In the genomic region with DNA sequence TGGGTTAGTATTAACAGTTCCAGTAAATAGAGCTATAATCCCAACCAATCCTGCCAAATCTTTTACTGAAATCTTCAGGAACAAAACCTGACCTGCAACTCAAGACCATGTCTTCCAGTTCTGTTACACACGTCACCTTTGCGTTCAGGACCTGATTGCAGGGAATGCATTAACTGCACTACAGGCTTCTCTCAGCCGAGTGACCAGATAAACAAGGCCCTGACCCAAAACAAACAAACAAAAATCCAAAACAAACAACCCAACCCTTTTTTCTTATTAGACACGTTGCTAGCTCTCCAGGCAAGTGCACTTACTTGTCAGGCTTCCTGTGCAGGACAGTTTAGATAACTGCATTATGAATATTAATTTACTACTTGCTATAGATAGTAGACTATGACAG, we compare ENCODE assay signal across 22 mouse cellular contexts. TPM values are rescaled to one million over a fixed set of nuclear protein-coding genes. Genes with fewer than 3 reads are reported as not detected.
DNase-seq lines count a peak whose midpoint lies in the region; ATAC-seq and TF ChIP-seq lines count a peak whose summit lies in the region.
"Had no signal": no experiment of that assay in that cellular context is flagged by ENCODE, and none has a peak within 500 bp of the region (broad histone marks: within the 10 kb centered on the region; RNA-seq: fewer than 3 reads in every experiment).

No protein-coding gene starts in this region.

- peak overlapping the region; percentile 27; the same call in 1 of the 2 replicates for H3K9ac ChIP-seq in heart, adult 2 months (ENCODE audit: low read depth, low read length)
- H3K9ac ChIP-seq in lung, postnatal 0 days (replicated peaks; ENCODE audit: low read depth), result no peak overlapping the region
- no peak overlapping the region for H3K9ac ChIP-seq in hindbrain, embryonic 13.5 days
- H3K9ac ChIP-seq: embryonic facial prominence, embryonic 12.5 days; forebrain, embryonic 12.5 days; heart, embryonic 15.5 days; hindbrain, embryonic 15.5 days had no signal

- no peaks in the 10 kb centered on the region for H3K9me3 ChIP-seq in lung, postnatal 0 days (ENCODE audit: low read length)
- H3K9me3 ChIP-seq in hindbrain, embryonic 13.5 days, result no peaks in the 10 kb centered on the region
- H3K9me3 ChIP-seq: embryonic facial prominence, embryonic 12.5 days; forebrain, embryonic 12.5 days; heart, embryonic 15.5 days; hindbrain, embryonic 10.5 days; hindbrain, embryonic 15.5 days had no signal

- ATAC-seq in lung, postnatal 0 days, result no peak
- no peak for ATAC-seq in hindbrain, embryonic 13.5 days (ENCODE audit: low FRiP score)
- ATAC-seq: forebrain, embryonic 16.5 days had no signal

- H3K4me3 ChIP-seq in heart, adult 2 months, result no peak overlapping the region
- H3K4me3 ChIP-seq in lung, postnatal 0 days (ENCODE audit: low read depth, low read length), result no peak overlapping the region
- no peak overlapping the region for H3K4me3 ChIP-seq in lung, adult 2 months (replicated peaks; ENCODE audit: extremely low read depth, low read depth, low read length)
- no peak overlapping the region for H3K4me3 ChIP-seq in hindbrain, embryonic 13.5 days
- H3K4me3 ChIP-seq: embryonic facial prominence, embryonic 12.5 days; forebrain, embryonic 12.5 days; heart, embryonic 15.5 days; hindbrain, embryonic 10.5 days; hindbrain, embryonic 15.5 days had no signal

- no peak overlapping the region for H3K4me2 ChIP-seq in lung, postnatal 0 days (replicated peaks; ENCODE audit: low read depth, low read length)
- H3K4me2 ChIP-seq in hindbrain, embryonic 13.5 days, result no peak overlapping the region
- H3K4me2 ChIP-seq: embryonic facial prominence, embryonic 12.5 days; forebrain, embryonic 12.5 days; heart, embryonic 11.5 days; heart, embryonic 15.5 days; hindbrain, embryonic 15.5 days had no signal

- H3K79me2 ChIP-seq in heart, adult 2 months (replicated peaks; ENCODE audit: control insufficient read depth, insufficient read depth, low read length), result peaks cover 10% of the 10 kb centered on the region

- no peak for TF ChIP-seq POLR2A in heart, adult 2 months (IDR thresholded peaks at IDR 0.05; ENCODE audit: insufficient read depth, low read depth, low read length)
- no peak for TF ChIP-seq POLR2A in lung, adult 2 months (IDR thresholded peaks at IDR 0.05; ENCODE audit: borderline replicate concordance, extremely low read depth, low read depth, low read length)

- H3K27ac ChIP-seq in heart, adult 2 months, result no peak overlapping the region
- 0 out of 2 replicates have a peak overlapping the region, but pooled peaks have one; percentile 20 for H3K27ac ChIP-seq in lung, postnatal 0 days (ENCODE audit: low read length)
- no peak overlapping the region for H3K27ac ChIP-seq in hindbrain, embryonic 13.5 days
- H3K27ac ChIP-seq: embryonic facial prominence, embryonic 12.5 days; forebrain, embryonic 12.5 days; heart, embryonic 15.5 days; hindbrain, embryonic 10.5 days; hindbrain, embryonic 15.5 days had no signal

- intact Hi-C loops in heart, adult 2 months (cut with DNase I), result loop anchor here (2.0 kb wide), 1 partner anchor 14 kb away; no protein-coding TSS in a partner anchor

- no peak for DNase-seq in heart, adult 2 months
- no peak for DNase-seq in heart, postnatal 4 days
- DNase-seq in lung, postnatal 0 days (ENCODE audit: low spot score), result no peak
- no peak for DNase-seq in lung, adult 2 months
- peak; percentile 59 for DNase-seq in adipocyte (ENCODE audit: low spot score)
- peak; percentile 28 for DNase-seq in naive thymus-derived CD4-positive, alpha-beta T cell, adult 2 months (ENCODE audit: low read depth)
- DNase-seq: adrenal gland, adult 8-10 months; cerebellum, adult 11 months; cerebellum, adult 8-10 months; cerebellum, postnatal 14 days; embryo, embryonic 11 days; gastrocnemius, postnatal 14 days; heart, postnatal 14 days had no signal

- H3K27me3 ChIP-seq in heart, adult 2 months (ENCODE audit: control insufficient read depth, insufficient read depth, low read length), result no peaks in the 10 kb centered on the region
- no peaks in the 10 kb centered on the region for H3K27me3 ChIP-seq in lung, postnatal 0 days (replicated peaks; ENCODE audit: insufficient read depth, low read length)
- no peaks in the 10 kb centered on the region for H3K27me3 ChIP-seq in hindbrain, embryonic 13.5 days
- H3K27me3 ChIP-seq: CH12.LX; embryonic facial prominence, embryonic 12.5 days; forebrain, embryonic 12.5 days; heart, embryonic 15.5 days; hindbrain, embryonic 15.5 days had no signal

- 24% methylated on average over 4 of the region's 4 CpGs for WGBS in heart, adult 2 months
- 35% methylated on average over 4 of the region's 4 CpGs for WGBS in lung, postnatal 0 days
- 24% methylated on average over 4 of the region's 4 CpGs for WGBS in lung, adult 2 months
- WGBS in hindbrain, embryonic 13.5 days, result 80% methylated on average over 4 of the region's 4 CpGs

- TF ChIP-seq CTCF in heart, adult 2 months (IDR thresholded peaks at IDR 0.05), result no peak
- no peak for TF ChIP-seq CTCF in lung, postnatal 0 days (IDR thresholded peaks at IDR 0.05)
- TF ChIP-seq CTCF in lung, adult 2 months (IDR thresholded peaks at IDR 0.05; ENCODE audit: insufficient read depth, low read length), result no peak

- TF ChIP-seq EP300 in heart, adult 2 months (IDR thresholded peaks at IDR 0.05; ENCODE audit: insufficient read depth, low read depth, low read length), result no peak
- TF ChIP-seq EP300 in lung, postnatal 0 days (IDR thresholded peaks at IDR 0.05), result no peak

- H3K36me3 ChIP-seq in heart, adult 2 months (ENCODE audit: control insufficient read depth, insufficient read depth, low read length), result peaks cover 51% of the 10 kb centered on the region
- H3K36me3 ChIP-seq in lung, postnatal 0 days (ENCODE audit: insufficient read depth, low read length), result 0 out of 2 replicates have a peak, but pooled peaks cover 2% of the 10 kb centered on the region
- peaks cover 10% of the 10 kb centered on the region for H3K36me3 ChIP-seq in hindbrain, embryonic 13.5 days
- H3K36me3 ChIP-seq: embryonic facial prominence, embryonic 12.5 days had no signal

- peaks cover 36% of the 10 kb centered on the region for H3K4me1 ChIP-seq in heart, adult 2 months (ENCODE audit: control insufficient read depth, insufficient read depth, low read length)
- peaks cover 12% of the 10 kb centered on the region for H3K4me1 ChIP-seq in lung, postnatal 0 days (ENCODE audit: insufficient read depth, low read depth, low read length)
- H3K4me1 ChIP-seq in lung, adult 2 months (ENCODE audit: control insufficient read depth, insufficient read depth, low read length), result peaks cover 59% of the 10 kb centered on the region
- peaks cover 22% of the 10 kb centered on the region for H3K4me1 ChIP-seq in hindbrain, embryonic 13.5 days (replicated peaks)
- H3K4me1 ChIP-seq: hindbrain, embryonic 10.5 days had no signal

RNA-seq across cellular contexts. Expression of a gene that starts 17.3 kb away (rescaled TPM):
- total RNA-seq in heart, adult 2 months (2021), result 10 to 100 TPM; 48.0 to 53.4 TPM
- polyA plus RNA-seq in heart, adult 2 months (2012; rRNA removed), result 23.4 and 47.4 TPM in 2 replicates
- 100 to 1,000 TPM; 101 to 103 TPM for total RNA-seq in heart, postnatal 4 days (2021)
- polyA plus RNA-seq in lung, postnatal 0 days (2015; fragmentation: Nextera tagmentation; extraction: Ambion mirVana), result 268 and 290 TPM in 2 replicates
- polyA plus RNA-seq in lung, adult 2 months (2012; rRNA removed), result 57.1 and 71.7 TPM in 2 replicates
- polyA plus RNA-seq in hindbrain, embryonic 13.5 days (2015; fragmentation: Nextera tagmentation; extraction: Ambion mirVana), result 158 and 159 TPM in 2 replicates

RNA-seq across cellular contexts. Expression of a gene that starts 36.0 kb away (rescaled TPM):
- total RNA-seq in heart, adult 2 months (2021), result 1 to 10 TPM; 7.0 to 8.6 TPM
- 4.9 and 6.7 TPM in 2 replicates for polyA plus RNA-seq in heart, adult 2 months (2012; rRNA removed)
- total RNA-seq in heart, postnatal 4 days (2021), result 10 to 100 TPM; 23.6 to 26.3 TPM
- 15.2 and 17.3 TPM in 2 replicates for polyA plus RNA-seq in lung, postnatal 0 days (2015; fragmentation: Nextera tagmentation; extraction: Ambion mirVana)
- 4.5 and 8.0 TPM in 2 replicates for polyA plus RNA-seq in lung, adult 2 months (2012; rRNA removed)
- polyA plus RNA-seq in hindbrain, embryonic 13.5 days (2015; fragmentation: Nextera tagmentation; extraction: Ambion mirVana), result 41.7 and 42.5 TPM in 2 replicates

Comparison
In these comparisons a context has a peak if more than half of its experiments do, and no peak if none do; other contexts are left out.
1. DNase-seq: peak in adipocyte (single experiment) and naive thymus-derived CD4-positive, alpha-beta T cell, adult 2 months (single experiment); none in heart, adult 2 months (0 of 2), heart, postnatal 4 days (single experiment), lung, postnatal 0 days (single experiment) and lung, adult 2 months (single experiment).